Mouse (Mus musculus): ENCODE data around the gene Grin2a.

GRCm38 (mm10) chr16:9742443-9742842 is 252.9 kb downstream of the Grin2a start:
- TF ChIP-seq CTCF (IDR thresholded peaks at IDR 0.05; ENCODE audit: low read depth, low read length) (no peak), POLR2A (IDR thresholded peaks at IDR 0.05; ENCODE audit: extremely low read depth, insufficient read depth, low read length) (no peak)

Data from liver, adult 2 months (tissue).